Mouse (Mus musculus) T-cell, adult 66 days (primary cell): ENCODE data around the gene Gm20870. TPM values are rescaled to one million over a fixed set of nuclear protein-coding genes. Genes with fewer than 3 reads are reported as not detected.

Experiments
- total RNA-seq, 2 experiments: library from RNA; stranded (reverse); gene quantifications; 3 replicates in 1 of 2; 4 replicates in 1 of 2; pipeline ENCODE4 v1.2.4; 2023

Gene Gm20870
- not detected for total RNA-seq

DNA sequence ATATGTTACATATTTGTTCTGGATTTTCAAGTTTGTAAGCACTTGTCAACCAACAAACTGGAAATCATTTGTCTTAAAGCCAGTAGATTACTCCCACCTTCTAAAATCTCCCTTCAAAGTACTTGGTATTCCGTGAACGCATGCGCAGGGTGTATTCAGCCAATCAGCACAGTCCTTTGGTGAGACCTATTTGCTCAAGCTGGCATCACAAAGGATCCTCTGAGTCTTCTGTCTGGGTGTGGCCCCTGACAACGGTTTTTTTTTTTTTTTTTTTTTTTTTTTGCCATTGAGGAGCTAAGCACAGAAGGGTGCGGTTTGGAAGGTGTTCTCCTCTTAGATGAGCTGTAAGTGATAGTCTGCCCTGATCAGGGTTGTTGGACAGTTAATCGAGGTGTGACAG lies at the start of gene Gm20870:
TSS of gene Gm20870 (plus strand) at position 301 of the 400 bp plus-strand sequence.

Other genes with a start within 250 kb of the Gm20870 start
- gene Gm20869, start 222.6 kb upstream of the Gm20870 start, total RNA-seq = not detected